Mouse (Mus musculus) adrenal gland, adult 8-10 months (tissue): ENCODE results near the gene Uqcrq. TPM values are rescaled to one million over a fixed set of nuclear protein-coding genes. Genes with fewer than 3 reads are reported as not detected.

Source experiments
- DNase-seq: peaks from one replicate; pipeline ENCODE4 v3.0.0; 2022
- total RNA-seq, 4 experiments: library from RNA; stranded (reverse); gene quantifications; 2 replicates each; pipeline ENCODE4 v1.2.4; 2022

The Uqcrq gene
- 100 to 1,000 TPM; 496 to 883 (median 741) TPM for total RNA-seq

DNA sequence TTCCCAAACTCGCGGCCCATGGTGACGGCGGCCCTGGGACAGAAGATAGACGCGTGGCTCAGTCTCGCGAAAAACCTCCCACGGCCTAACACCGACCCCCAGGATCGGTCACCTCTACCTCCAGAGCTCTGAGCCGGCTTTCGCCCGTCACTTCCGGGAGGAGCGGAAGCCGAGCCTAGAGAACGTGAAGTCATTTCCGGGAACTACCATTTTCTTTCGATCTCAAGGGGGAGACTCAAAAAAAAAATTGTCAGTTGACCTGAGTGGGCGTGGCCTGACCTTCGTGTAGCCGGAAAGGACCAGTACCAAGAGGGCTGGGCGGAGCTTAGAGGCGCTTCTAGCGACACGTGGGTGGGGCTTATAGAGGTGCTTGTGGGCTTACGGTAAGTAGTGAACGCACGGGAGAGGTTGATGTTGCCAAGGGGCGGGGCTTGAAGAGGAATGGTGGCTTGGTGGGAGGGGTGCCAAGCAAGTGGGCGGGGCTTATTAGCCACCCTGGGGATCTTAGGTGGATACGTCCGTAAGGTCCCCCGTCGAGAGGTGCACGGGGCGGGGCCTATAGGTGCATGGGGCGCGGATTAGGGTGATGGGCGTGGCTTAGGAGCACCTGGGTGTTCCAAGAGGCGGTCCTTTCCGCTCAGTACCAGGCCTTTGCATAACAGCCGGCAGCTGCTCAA lies at the start of gene Uqcrq, which contains the start of gene Gdf9:
TSS of gene Uqcrq (minus strand) at position 162 of the 677 bp plus-strand sequence.
TSS of gene Gdf9 (plus strand) at position 354 of the 677 bp plus-strand sequence.
- DNase-seq, result peak; percentile 100

GRCm38 (mm10) chr11:53479783-53480301 lies 49.2 kb upstream of the Uqcrq start, which contains the start of the genes Gm9945 and Sowaha:
TSS of gene Gm9945 (plus strand) at chr11:53480166.
TSS of gene Sowaha (minus strand) at chr11:53480274.
- no peak for DNase-seq

GRCm38 (mm10) chr11:53479171-53479782 lies 48.6 kb upstream of the Uqcrq start:
- no peak for DNase-seq

DNA sequence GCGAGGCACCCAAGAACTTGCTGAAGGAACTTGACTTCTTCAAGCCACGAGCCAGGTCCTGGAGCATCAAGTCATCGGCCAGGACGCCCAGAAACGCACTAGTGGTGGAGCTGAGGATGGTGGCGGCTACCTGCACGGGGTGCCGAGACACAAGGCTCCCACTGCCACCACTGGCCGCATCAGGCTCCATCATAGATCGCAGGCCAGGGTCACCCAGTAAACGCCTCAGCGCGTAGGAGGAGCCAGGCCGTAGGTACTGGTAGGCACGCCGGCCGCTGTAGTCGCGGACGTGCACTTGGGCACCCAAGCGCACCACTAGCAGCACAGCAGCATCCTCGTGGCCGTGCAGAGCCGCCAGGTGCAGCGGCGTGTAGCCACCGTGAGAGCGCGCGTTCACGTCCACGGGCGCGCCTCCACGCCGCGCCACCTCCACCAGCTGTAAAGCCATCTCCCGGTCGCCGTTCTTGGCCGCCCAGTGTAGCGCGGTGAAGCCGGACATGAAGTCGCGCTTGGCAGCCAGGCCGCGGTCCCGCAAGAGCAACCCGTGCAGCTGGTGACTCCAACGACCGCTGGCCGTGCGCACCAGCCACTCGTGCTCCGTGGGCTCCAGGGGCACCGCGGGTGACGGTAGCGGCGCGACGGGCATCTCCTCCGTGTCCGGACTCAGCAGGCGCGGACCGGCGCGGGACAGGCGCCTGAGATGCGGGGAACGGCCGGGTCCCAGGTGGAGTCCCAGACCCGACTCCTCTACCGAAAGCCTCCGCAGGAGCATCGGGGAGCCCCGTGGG lies 47.9 kb upstream of the Uqcrq start:
- no peak for DNase-seq

- DNase-seq, result no peak
Observed at GRCm38 (mm10) chr11:53477833-53478232, 47.2 kb upstream of the Uqcrq start.

GRCm38 (mm10) chr11:53475620-53476019 lies 45.0 kb upstream of the Uqcrq start:
- DNase-seq, result no peak

GRCm38 (mm10) chr11:53472709-53473108 lies 42.1 kb upstream of the Uqcrq start:
- DNase-seq, result no peak

DNA sequence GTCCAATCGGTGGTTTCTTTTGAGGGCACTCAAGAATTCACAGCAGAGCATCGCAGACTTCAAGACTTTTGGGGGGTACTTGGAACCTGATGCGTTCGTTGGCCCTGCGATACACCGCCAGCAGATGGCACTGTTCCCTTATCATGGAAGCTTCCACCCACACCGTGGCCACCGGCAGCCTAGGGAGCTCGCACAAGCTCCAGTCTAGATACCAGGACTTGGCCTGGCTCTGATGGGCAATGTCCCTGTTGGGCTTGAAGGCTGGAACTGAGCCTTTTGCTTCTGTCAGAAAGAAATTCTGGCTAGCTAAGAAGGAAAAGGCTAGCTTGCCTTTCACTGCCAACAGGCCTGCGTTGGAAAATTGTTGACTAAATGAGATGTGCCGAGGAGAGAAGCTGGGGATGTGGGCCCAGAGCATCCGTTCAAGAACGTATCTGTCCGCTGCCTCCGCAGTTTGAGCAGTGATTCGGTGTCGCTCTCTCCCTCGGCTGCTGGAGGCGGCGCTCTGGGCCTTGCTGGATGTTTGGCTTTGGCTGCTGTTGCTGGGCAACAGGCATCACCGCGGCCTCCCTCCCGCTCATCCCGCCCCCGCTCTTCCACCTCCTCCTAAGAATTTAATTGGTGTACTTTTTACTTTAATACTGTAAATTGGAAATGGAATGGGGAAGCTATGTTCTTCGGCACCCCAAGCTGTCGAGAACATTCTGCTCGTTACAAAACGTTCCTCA lies 39.5 kb upstream of the Uqcrq start, which contains the start of gene Gm9837:
TSS of gene Gm9837 (minus strand) at position 512 of the 728 bp plus-strand sequence.
- peak; percentile 69 for DNase-seq

- DNase-seq, result no peak
Observed at GRCm38 (mm10) chr11:53469294-53469967, 38.8 kb upstream of the Uqcrq start.

DNA sequence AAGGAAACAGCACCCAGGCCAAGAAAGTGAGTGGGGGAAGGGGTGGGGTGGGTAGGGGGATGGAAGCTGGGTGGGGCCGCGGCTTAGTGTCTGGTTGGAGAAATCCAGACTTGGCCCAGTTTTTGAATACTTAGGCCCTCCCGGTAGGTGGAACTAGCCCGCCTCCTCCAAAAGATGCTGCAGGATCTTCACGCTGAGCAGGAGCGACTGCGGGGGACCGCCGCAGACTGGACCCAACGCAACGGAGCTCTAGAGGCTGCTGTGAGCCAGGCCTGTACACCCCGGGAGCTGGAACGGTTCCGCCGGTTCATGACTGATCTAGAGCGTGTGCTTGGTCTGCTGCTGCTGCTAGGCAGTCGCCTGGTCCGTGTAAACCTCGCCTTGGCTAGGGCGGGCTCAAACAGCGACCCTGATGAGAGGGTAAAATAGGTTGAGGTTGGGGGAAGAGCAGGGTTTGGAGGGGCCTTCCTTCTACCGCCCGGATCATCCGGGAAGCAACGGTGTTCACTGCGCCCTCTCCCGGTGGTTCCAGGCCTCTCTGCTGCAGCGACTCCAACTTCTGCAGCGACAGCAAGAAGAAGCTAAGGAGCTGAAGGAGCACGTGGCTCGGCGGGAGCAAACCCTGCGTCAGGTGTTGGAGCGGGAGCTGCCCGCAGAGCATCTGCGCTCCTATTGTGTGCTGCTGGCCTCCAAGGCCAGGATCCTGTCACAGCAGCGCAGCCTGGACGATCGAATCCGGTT lies 35.8 kb upstream of the Uqcrq start:
- DNase-seq, result no peak

DNA sequence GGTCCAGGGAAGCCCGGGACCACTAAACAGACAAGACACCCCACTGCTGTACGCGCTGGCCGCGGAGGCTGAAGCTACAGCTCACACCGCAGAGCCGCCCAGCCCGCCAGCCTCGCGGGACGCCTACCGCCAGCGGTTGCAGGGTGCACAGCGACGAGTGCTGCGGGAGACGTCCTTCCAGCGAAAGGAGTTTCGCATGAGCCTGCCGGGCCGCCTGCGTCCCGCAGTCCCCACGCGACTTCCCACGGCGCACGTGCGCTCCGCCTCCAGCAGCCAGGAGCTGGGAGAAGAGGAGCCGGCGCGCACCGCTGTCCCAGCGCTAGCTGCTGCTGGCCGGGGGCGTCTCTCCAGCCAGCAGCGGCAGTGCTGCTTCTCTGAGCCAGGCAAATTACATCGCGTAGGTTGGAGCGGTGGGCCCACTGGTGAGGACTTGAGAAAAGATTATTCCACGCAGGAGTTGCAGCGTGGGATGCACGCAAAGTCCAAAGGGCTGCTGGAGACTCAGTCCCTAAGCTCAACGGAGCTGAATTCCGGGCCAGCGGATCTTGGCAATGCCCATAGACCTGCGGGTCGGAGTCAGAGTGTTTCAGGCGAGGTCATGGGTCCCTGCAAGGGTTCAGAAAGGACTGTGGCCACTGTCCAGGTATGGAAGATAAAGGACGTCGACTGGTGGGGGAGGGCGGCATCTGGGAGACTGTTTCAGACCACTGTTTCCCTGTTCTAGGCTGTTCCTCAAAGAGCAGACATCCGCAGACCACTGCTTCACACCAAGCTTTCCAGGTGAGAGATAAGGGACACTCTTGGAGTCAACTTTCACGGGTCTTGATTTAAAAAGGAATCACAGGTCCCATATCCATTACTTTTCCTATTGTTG lies 33.2 kb upstream of the Uqcrq start:
- no peak for DNase-seq

DNA sequence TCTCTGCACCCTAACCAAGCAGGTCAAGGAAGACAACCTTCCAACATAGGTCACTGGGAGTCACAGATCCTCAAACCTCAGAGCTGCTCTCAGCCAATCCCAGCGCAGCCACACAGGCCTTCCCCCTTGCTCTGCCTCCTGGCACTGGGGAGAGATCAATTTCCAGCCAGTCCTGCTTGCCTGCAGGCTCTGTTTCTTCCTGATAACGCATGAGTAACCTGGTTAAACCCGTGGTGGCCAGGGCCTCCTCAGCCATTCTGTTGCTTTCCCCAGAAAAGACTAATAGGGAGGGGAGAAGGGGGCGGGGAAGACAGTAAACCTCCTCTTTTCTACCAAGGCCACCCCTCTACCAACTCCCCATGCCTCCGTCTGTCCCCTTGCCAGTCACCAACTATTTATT lies 31.1 kb upstream of the Uqcrq start:
- no peak for DNase-seq

- DNase-seq, result no peak
Observed at GRCm38 (mm10) chr11:53460192-53460591, 29.6 kb upstream of the Uqcrq start.

- no peak for DNase-seq
Observed at GRCm38 (mm10) chr11:53458996-53459395, 28.4 kb upstream of the Uqcrq start.

DNA sequence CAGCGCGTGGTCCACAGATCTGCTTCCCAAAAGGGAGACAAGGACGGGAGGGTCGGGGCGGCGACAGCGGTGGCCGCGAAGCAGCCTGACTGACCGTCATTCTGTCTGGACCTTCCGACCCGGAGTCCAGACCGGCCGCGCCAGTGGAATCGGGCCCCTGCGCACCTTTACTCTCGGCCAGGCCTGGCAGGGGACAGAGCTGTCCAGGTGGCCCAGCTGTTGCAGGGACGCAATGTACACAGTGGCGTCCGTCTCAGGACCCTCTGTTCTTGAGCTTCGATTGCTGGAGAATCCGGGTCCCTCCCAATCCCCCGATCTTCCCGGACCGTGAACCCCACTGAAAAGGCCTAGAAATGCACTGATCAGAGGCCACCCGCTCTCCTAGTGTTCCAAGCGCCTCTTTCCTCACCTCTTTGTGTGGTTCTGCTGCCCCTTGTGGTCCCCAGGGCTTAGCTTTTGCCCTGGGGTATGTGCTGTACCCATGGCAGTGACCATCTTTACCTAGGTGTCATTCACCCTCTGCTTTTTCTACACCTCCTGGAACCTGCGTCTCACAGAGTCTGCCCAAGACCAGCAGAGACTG lies 26.8 kb upstream of the Uqcrq start:
- DNase-seq, result no peak

- no peak for DNase-seq
Observed at GRCm38 (mm10) chr11:53456474-53457371, 26.1 kb upstream of the Uqcrq start, which contains the start of the genes Gm10447 and Shroom1. TSS of gene Gm10447 (minus strand) at chr11:53457110. TSS of gene Shroom1 (plus strand) at chr11:53457205.

- no peak for DNase-seq
Observed at GRCm38 (mm10) chr11:53453031-53453430, 22.4 kb upstream of the Uqcrq start.

- no peak for DNase-seq
Observed at GRCm38 (mm10) chr11:53452396-53452795, 21.8 kb upstream of the Uqcrq start.
